Mouse (Mus musculus): ENCODE data around the gene Vgll4. TPM values are rescaled to one million over a fixed set of nuclear protein-coding genes. Genes with fewer than 3 reads are reported as not detected.

Vgll4 gene
- total and polyA plus RNA-seq, 3 experiments = 22.3 to 24.7 (median 23.5) TPM

DNA sequence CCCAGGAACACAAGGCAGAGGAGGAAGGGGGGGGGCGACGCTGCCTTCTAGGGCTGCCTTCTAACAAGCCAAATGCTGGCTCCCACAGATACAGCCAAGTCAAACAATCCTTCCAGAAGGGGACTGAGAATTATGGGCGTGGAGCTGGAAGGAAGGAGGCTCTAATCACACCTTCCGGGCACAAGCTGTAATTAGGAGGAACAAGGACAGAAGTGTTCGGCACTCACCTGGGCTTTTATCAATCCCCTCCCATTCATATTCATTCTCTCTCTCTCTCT is 53.1 kb downstream of the Vgll4 start:
- Histone ChIP-seq H3K27ac (peak overlapping the region; percentile 30; the same call in 1 of the 2 replicates), H3K79me2 (replicated peaks; ENCODE audit: control insufficient read depth, insufficient read depth, low read length) (peaks cover 15% of the 10 kb centered on the region; the same call in 1 of the 2 replicates), H3K27me3 (ENCODE audit: control insufficient read depth, insufficient read depth, low read length) (no peaks in the 10 kb centered on the region), H3K4me3 (peak overlapping the region; percentile 17; the same call in 1 of the 2 replicates), H3K36me3 (ENCODE audit: control insufficient read depth, insufficient read depth, low read length) (peaks cover 18% of the 10 kb centered on the region), H3K4me1 (ENCODE audit: control insufficient read depth, insufficient read depth, low read length) (peaks cover 42% of the 10 kb centered on the region), H3K9ac (ENCODE audit: low read depth, low read length) (no peak overlapping the region)
- TF ChIP-seq EP300 (IDR thresholded peaks at IDR 0.05; ENCODE audit: insufficient read depth, low read depth, low read length) = 0 out of 2 replicates have a peak, but pooled peaks have one; percentile 9
- no peak for TF ChIP-seq POLR2A (IDR thresholded peaks at IDR 0.05; ENCODE audit: insufficient read depth, low read depth, low read length)
- WGBS = 6% methylated on average over 5 of the region's 5 CpGs
- intact Hi-C loops (cut with DNase I) = loop anchor here (2.0 kb wide), 1 partner anchor 18 kb away; no protein-coding TSS in a partner anchor
- DNase-seq = peak in 1 of 2 experiments; percentile 46

DNA sequence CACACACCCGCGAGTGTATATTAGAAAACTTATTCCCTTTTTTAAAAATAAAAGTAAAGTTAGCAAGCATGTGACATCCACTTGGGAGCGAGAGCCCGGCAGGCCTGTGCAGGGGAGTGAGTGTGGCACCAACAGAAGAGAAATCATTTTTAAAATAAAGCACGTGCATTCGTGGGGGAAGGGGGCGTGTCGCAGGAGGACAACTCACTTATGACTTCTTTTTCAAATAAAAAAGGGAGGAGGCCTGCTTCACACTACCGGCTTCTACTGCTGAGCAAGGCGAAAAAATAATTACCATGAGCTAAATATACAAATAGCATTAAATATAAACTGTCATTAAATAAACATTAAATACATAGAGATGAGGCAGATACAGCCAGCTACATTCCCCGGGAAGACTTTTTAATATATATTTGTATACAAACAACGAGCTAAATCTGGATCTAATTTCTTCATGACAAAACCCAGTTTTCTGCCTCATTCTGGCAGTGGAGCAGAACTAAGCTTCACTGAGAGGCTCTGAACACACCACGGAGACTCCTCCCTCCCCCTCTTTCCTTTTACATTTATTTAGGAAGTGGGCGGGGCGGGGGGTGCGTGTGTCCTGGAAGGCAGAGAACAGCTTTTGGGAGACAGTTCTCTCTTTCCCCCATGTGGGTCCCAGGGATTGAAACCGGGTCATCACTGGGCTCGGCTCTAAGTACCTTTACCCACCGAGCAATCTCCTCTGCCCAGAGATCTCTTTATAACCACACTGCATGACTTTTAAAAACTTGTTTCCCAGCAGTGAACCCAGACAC is 53.7 kb downstream of the Vgll4 start:
- WGBS = 22% methylated on average over 19 of the region's 19 CpGs
- H3K4me3 ChIP-seq = peak overlapping the region; percentile 17; the same call in 1 of the 2 replicates
- TF ChIP-seq EP300 (IDR thresholded peaks at IDR 0.05; ENCODE audit: insufficient read depth, low read depth, low read length) (no peak), POLR2A (IDR thresholded peaks at IDR 0.05; ENCODE audit: insufficient read depth, low read depth, low read length) (no peak), CTCF (IDR thresholded peaks at IDR 0.05) (no peak)
- intact Hi-C loops (cut with DNase I) = loop anchor here (2.0 kb wide), 1 partner anchor 17 kb away; no protein-coding TSS in a partner anchor
- H3K9ac ChIP-seq (ENCODE audit: low read depth, low read length) = no peak overlapping the region
- peaks cover 43% of the 10 kb centered on the region for H3K4me1 ChIP-seq (ENCODE audit: control insufficient read depth, insufficient read depth, low read length)
- H3K36me3 ChIP-seq (ENCODE audit: control insufficient read depth, insufficient read depth, low read length) = peaks cover 19% of the 10 kb centered on the region
- peaks cover 16% of the 10 kb centered on the region; the same call in 1 of the 2 replicates for H3K79me2 ChIP-seq (replicated peaks; ENCODE audit: control insufficient read depth, insufficient read depth, low read length)
- peak in 1 of 2 experiments; percentile 44 for DNase-seq
- no peaks in the 10 kb centered on the region for H3K27me3 ChIP-seq (ENCODE audit: control insufficient read depth, insufficient read depth, low read length)
- H3K27ac ChIP-seq = peak overlapping the region; percentile 30; the same call in 1 of the 2 replicates

DNA sequence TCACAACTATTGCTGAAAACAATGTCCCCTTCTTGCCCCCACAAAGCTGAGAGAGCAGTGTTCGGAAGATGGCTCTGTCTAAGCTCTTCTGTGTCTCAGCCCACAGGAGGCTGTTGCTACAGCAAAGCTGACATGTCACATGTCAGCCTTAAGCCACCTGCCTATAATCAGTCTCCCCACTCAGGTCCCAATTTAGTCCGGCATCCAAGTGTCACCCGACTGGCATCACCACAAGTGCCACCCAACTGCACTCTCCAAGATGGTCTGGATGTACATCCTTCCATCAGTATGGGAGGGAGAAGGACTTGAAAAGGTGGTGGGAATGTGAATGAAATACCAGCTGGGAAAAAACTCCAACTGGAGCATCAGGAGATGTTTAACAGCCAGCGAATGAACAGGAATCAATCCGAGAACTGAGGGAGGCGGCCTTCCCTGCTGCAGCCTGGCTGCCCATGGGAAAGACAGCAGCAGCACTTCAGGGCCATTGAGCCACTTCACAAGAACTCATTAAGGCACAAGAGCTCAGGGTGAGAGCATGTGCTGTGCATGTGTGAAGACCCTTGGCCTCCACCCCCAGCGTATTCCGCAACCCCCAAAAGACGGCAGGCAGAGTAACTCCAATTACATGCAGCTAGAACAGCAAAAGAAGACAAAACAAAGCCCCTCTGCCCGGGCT is 55.6 kb downstream of the Vgll4 start:
- H3K9ac ChIP-seq (ENCODE audit: low read depth, low read length) = no peak overlapping the region

DNA sequence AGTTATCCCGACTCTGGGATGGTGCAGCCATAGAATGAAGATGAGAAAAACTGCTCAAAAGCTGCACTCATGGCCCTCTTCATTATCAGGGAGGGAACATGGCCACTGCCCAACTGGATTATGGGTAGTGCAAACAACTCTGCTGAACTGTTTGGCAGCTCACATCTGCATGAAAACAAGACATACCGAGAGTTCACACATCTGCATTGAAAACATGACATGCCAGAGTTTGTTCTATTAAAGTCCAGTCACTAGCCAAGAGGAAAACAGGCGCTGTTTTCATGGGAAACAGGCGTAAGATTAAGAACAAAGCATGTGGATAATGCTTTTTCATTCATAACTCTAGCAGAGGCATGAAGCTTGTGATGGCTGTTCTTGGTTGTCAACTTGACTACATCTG is 56.7 kb downstream of the Vgll4 start:
- H3K27ac ChIP-seq = no peak overlapping the region
- TF ChIP-seq EP300 (IDR thresholded peaks at IDR 0.05; ENCODE audit: insufficient read depth, low read depth, low read length) (no peak), CTCF (IDR thresholded peaks at IDR 0.05) (no peak), POLR2A (IDR thresholded peaks at IDR 0.05; ENCODE audit: insufficient read depth, low read depth, low read length) (no peak)
- no peaks in the 10 kb centered on the region for H3K27me3 ChIP-seq (ENCODE audit: control insufficient read depth, insufficient read depth, low read length)
- DNase-seq = no peak
- H3K9ac ChIP-seq (ENCODE audit: low read depth, low read length) = no peak overlapping the region
- peaks cover 34% of the 10 kb centered on the region for H3K4me1 ChIP-seq (ENCODE audit: control insufficient read depth, insufficient read depth, low read length)
- no peak overlapping the region for H3K4me3 ChIP-seq
- H3K79me2 ChIP-seq (replicated peaks; ENCODE audit: control insufficient read depth, insufficient read depth, low read length) = peaks cover 20% of the 10 kb centered on the region
- 22% methylated on average over 4 of the region's 4 CpGs for WGBS
- intact Hi-C loops (cut with DNase I) = no loop called here
- peaks cover 25% of the 10 kb centered on the region for H3K36me3 ChIP-seq (ENCODE audit: control insufficient read depth, insufficient read depth, low read length)

More for the DNA sequence above, 55.6 kb downstream of the Vgll4 start:
- intact Hi-C loops (cut with DNase I) = no loop called here
- no peak for DNase-seq
- 57% methylated on average over 10 of the region's 10 CpGs for WGBS
- peaks cover 42% of the 10 kb centered on the region for H3K4me1 ChIP-seq (ENCODE audit: control insufficient read depth, insufficient read depth, low read length)
- TF ChIP-seq CTCF (IDR thresholded peaks at IDR 0.05) (no peak), POLR2A (IDR thresholded peaks at IDR 0.05; ENCODE audit: insufficient read depth, low read depth, low read length) (no peak), EP300 (IDR thresholded peaks at IDR 0.05; ENCODE audit: insufficient read depth, low read depth, low read length) (no peak)
- peaks cover 17% of the 10 kb centered on the region for H3K79me2 ChIP-seq (replicated peaks; ENCODE audit: control insufficient read depth, insufficient read depth, low read length)
- no peaks in the 10 kb centered on the region for H3K27me3 ChIP-seq (ENCODE audit: control insufficient read depth, insufficient read depth, low read length)
- no peak overlapping the region for H3K4me3 ChIP-seq
- no peak overlapping the region; the same call in 1 of the 2 replicates for H3K27ac ChIP-seq
- H3K36me3 ChIP-seq (ENCODE audit: control insufficient read depth, insufficient read depth, low read length) = peaks cover 19% of the 10 kb centered on the region

DNA sequence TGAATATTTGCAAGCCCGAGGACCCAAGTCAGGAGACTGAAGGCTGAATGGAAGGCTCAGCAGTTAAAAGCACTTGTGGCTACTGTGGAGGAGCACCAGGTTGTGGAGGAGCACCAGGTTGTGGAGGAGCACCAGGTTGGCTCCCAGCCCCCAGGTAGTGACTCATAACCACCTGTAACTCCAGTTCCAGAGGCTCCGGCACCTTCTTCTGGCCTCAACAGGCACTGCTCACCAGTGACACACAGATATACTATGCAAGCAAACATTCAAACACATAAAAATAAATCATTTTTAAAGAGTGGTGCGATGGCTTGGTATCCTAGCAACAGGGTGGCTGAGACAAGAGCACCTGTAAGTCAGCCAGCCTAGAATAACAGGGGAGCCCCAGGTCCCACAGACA is 58.3 kb downstream of the Vgll4 start:
- Histone ChIP-seq H3K79me2 (replicated peaks; ENCODE audit: control insufficient read depth, insufficient read depth, low read length) (peaks cover 20% of the 10 kb centered on the region), H3K4me3 (no peak overlapping the region), H3K27ac (no peak overlapping the region), H3K4me1 (ENCODE audit: control insufficient read depth, insufficient read depth, low read length) (peaks cover 28% of the 10 kb centered on the region), H3K36me3 (ENCODE audit: control insufficient read depth, insufficient read depth, low read length) (peaks cover 30% of the 10 kb centered on the region), H3K27me3 (ENCODE audit: control insufficient read depth, insufficient read depth, low read length) (no peaks in the 10 kb centered on the region), H3K9ac (ENCODE audit: low read depth, low read length) (no peak overlapping the region)
- no peak for DNase-seq
- intact Hi-C loops (cut with DNase I) = no loop called here
- TF ChIP-seq EP300 (IDR thresholded peaks at IDR 0.05; ENCODE audit: insufficient read depth, low read depth, low read length) = no peak
- TF ChIP-seq POLR2A (IDR thresholded peaks at IDR 0.05; ENCODE audit: insufficient read depth, low read depth, low read length) = no peak
- no peak for TF ChIP-seq CTCF (IDR thresholded peaks at IDR 0.05)
- WGBS = 76% methylated on average over 3 of the region's 3 CpGs

Measured in heart, adult 2 months (tissue).